Mouse (Mus musculus): ENCODE measurements around the gene Nme9. TPM values are rescaled to one million over a fixed set of nuclear protein-coding genes. Genes with fewer than 3 reads are reported as not detected.

Gene Nme9
- polyA plus RNA-seq, 1 experiment from 2014 or later = 3.3 TPM

DNA sequence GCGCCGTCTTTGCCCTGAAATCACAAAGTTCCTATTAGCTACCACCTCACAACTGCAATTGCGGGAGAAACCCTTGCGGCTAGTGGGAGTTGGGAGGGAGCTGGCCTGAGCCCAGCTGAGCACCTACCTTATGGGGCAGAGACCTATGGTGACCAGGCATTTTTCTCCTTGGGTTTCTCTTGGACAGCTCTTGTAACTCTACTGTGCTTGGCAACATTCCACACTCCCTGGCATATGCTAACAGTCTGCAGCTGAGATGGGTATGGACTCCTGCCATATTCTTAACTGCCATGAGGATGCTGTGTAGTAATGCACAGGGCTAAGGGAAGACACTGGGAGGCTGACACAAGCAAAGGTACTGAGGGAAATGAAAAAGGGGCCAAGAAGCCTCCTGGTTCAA, 29.5 kb downstream of the Nme9 start:
- no peak overlapping the region for H3K9ac ChIP-seq (ENCODE audit: low read depth, low read length)
- no peaks in the 10 kb centered on the region for H3K27me3 ChIP-seq (replicated peaks; ENCODE audit: control insufficient read depth, insufficient read depth, low read length)
- H3K4me2 ChIP-seq (ENCODE audit: low read depth, low read length) = no peak overlapping the region
- peaks cover 18% of the 10 kb centered on the region; the same call in 1 of the 2 replicates for H3K36me3 ChIP-seq (ENCODE audit: control insufficient read depth, insufficient read depth, low read length)
- no peaks in the 10 kb centered on the region for H3K4me1 ChIP-seq (ENCODE audit: control insufficient read depth, insufficient read depth, low read length)
- no peak overlapping the region for H3K27ac ChIP-seq (replicated peaks; ENCODE audit: low read depth, low read length)
- ATAC-seq (ENCODE audit: low read depth) (no peak), DNase-seq (ENCODE audit: low spot score) (peak; percentile 42)
- H3K9me3 ChIP-seq (ENCODE audit: control insufficient read depth, low read length) = no peaks in the 10 kb centered on the region
- H3K4me3 ChIP-seq (ENCODE audit: low read depth, low read length) = no peak overlapping the region
- 89% methylated on average over 4 of the region's 4 CpGs for WGBS

DNA sequence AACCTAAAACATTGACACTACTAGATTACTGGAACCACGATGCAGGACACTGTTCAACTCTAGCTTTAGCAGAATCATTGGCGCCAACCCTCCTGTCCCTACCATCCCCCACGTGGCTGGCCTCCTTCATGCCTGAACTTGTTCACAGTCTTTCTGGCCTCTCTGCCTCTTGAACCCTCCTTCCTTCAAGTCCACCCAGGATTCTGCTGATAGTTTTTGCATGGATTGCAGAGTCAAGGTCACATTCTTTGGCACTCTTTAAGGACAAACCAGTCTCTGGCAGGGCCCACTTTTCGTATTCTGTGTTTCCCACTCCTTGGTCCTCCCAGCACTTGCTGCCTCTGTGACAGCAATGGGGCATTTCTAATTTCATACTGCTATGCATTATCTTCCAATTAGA, 31.9 kb downstream of the Nme9 start:
- Histone ChIP-seq H3K9me3 (ENCODE audit: control insufficient read depth, low read length) (no peaks in the 10 kb centered on the region), H3K4me1 (ENCODE audit: control insufficient read depth, insufficient read depth, low read length) (no peaks in the 10 kb centered on the region), H3K9ac (ENCODE audit: low read depth, low read length) (no peak overlapping the region), H3K4me2 (ENCODE audit: low read depth, low read length) (no peak overlapping the region), H3K4me3 (ENCODE audit: low read depth, low read length) (no peak overlapping the region), H3K27me3 (replicated peaks; ENCODE audit: control insufficient read depth, insufficient read depth, low read length) (no peaks in the 10 kb centered on the region), H3K27ac (replicated peaks; ENCODE audit: low read depth, low read length) (no peak overlapping the region), H3K36me3 (ENCODE audit: control insufficient read depth, insufficient read depth, low read length) (peaks cover 40% of the 10 kb centered on the region)
- WGBS = 86% methylated on average over 4 of the region's 4 CpGs
- ATAC-seq (ENCODE audit: low read depth) = no peak
- no peak for DNase-seq (ENCODE audit: low spot score)

GRCm38 (mm10) chr9:99484632-99485031, 33.4 kb downstream of the Nme9 start:
- ATAC-seq (ENCODE audit: low read depth) (no peak), DNase-seq (ENCODE audit: low spot score) (no peak)
- Histone ChIP-seq H3K9ac (ENCODE audit: low read depth, low read length) (no peak overlapping the region), H3K27me3 (replicated peaks; ENCODE audit: control insufficient read depth, insufficient read depth, low read length) (no peaks in the 10 kb centered on the region), H3K4me2 (ENCODE audit: low read depth, low read length) (no peak overlapping the region), H3K4me3 (ENCODE audit: low read depth, low read length) (no peak overlapping the region), H3K4me1 (ENCODE audit: control insufficient read depth, insufficient read depth, low read length) (no peaks in the 10 kb centered on the region), H3K9me3 (ENCODE audit: control insufficient read depth, low read length) (no peaks in the 10 kb centered on the region), H3K27ac (replicated peaks; ENCODE audit: low read depth, low read length) (no peak overlapping the region), H3K36me3 (ENCODE audit: control insufficient read depth, insufficient read depth, low read length) (peaks cover 49% of the 10 kb centered on the region)

- no peak overlapping the region for H3K27ac ChIP-seq (replicated peaks; ENCODE audit: low read depth, low read length)
- H3K4me2 ChIP-seq (ENCODE audit: low read depth, low read length) = no peak overlapping the region
- H3K36me3 ChIP-seq (ENCODE audit: control insufficient read depth, insufficient read depth, low read length) = peaks cover 50% of the 10 kb centered on the region
- no peak for ATAC-seq (ENCODE audit: low read depth)
- no peak overlapping the region for H3K9ac ChIP-seq (ENCODE audit: low read depth, low read length)
- no peak for DNase-seq (ENCODE audit: low spot score)
- no peaks in the 10 kb centered on the region for H3K27me3 ChIP-seq (replicated peaks; ENCODE audit: control insufficient read depth, insufficient read depth, low read length)
- no peak overlapping the region for H3K4me3 ChIP-seq (ENCODE audit: low read depth, low read length)
- WGBS = 95% methylated on average over 4 of the region's 4 CpGs
- H3K9me3 ChIP-seq (ENCODE audit: control insufficient read depth, low read length) = no peaks in the 10 kb centered on the region
- no peaks in the 10 kb centered on the region for H3K4me1 ChIP-seq (ENCODE audit: control insufficient read depth, insufficient read depth, low read length)
Measured at GRCm38 (mm10) chr9:99485144-99485543, 33.9 kb downstream of the Nme9 start.

DNA sequence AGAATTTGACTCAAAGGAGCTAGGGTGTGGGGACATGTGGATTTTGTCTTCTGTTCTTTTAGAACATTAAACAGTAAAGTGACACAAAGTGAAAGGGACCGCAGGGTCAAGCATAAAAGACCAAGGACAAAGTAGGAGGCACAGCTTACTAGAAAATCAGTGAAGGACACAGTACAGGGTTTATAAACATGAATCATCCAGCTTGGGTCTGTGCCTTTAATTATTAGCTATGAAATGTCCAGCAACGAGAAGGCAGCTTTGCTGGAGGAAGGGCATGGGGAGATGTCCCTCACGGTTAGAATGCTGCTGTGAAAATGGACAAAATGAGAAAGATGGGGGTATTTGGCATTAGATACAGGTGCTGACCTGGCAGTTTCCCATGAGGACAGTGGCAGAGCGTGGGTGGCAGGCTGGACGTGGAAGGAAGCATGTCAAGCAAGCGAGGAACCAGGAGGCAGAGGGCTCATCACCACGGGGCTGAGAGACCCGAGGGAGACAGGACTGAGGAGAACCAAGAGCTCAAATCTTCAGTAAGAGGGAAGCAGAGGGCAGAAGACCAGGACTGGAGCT, 35.9 kb downstream of the Nme9 start:
- Histone ChIP-seq H3K9ac (ENCODE audit: low read depth, low read length) (no peak overlapping the region), H3K9me3 (ENCODE audit: control insufficient read depth, low read length) (no peaks in the 10 kb centered on the region), H3K4me3 (ENCODE audit: low read depth, low read length) (no peak overlapping the region), H3K4me2 (ENCODE audit: low read depth, low read length) (no peak overlapping the region), H3K36me3 (ENCODE audit: control insufficient read depth, insufficient read depth, low read length) (peaks cover 51% of the 10 kb centered on the region), H3K4me1 (ENCODE audit: control insufficient read depth, insufficient read depth, low read length) (no peaks in the 10 kb centered on the region), H3K27ac (replicated peaks; ENCODE audit: low read depth, low read length) (no peak overlapping the region), H3K27me3 (replicated peaks; ENCODE audit: control insufficient read depth, insufficient read depth, low read length) (no peaks in the 10 kb centered on the region)
- WGBS = 91% methylated on average over 8 of the region's 8 CpGs
- ATAC-seq (ENCODE audit: low read depth) (no peak), DNase-seq (ENCODE audit: low spot score) (no peak)

- Histone ChIP-seq H3K4me2 (ENCODE audit: low read depth, low read length) (no peak overlapping the region), H3K27ac (replicated peaks; ENCODE audit: low read depth, low read length) (no peak overlapping the region)
- WGBS = 84% methylated on average over 3 of the region's 3 CpGs
Measured at GRCm38 (mm10) chr9:99487841-99488240, 36.6 kb downstream of the Nme9 start.

GRCm38 (mm10) chr9:99491050-99491449, 39.8 kb downstream of the Nme9 start:
- ATAC-seq (ENCODE audit: low read depth) (no peak), DNase-seq (ENCODE audit: low spot score) (no peak)
- no peak overlapping the region for H3K27ac ChIP-seq (replicated peaks; ENCODE audit: low read depth, low read length)
- H3K4me3 ChIP-seq (ENCODE audit: low read depth, low read length) = no peak overlapping the region
- H3K9me3 ChIP-seq (ENCODE audit: control insufficient read depth, low read length) = no peaks in the 10 kb centered on the region
- no peaks in the 10 kb centered on the region for H3K27me3 ChIP-seq (replicated peaks; ENCODE audit: control insufficient read depth, insufficient read depth, low read length)
- no peaks in the 10 kb centered on the region for H3K4me1 ChIP-seq (ENCODE audit: control insufficient read depth, insufficient read depth, low read length)
- H3K36me3 ChIP-seq (ENCODE audit: control insufficient read depth, insufficient read depth, low read length) = peaks cover 66% of the 10 kb centered on the region
- 95% methylated on average over 4 of the region's 4 CpGs for WGBS
- no peak overlapping the region for H3K4me2 ChIP-seq (ENCODE audit: low read depth, low read length)
- H3K9ac ChIP-seq (ENCODE audit: low read depth, low read length) = no peak overlapping the region

More at GRCm38 (mm10) chr9:99487841-99488240, 36.6 kb downstream of the Nme9 start:
- ATAC-seq (ENCODE audit: low read depth) = no peak
- DNase-seq (ENCODE audit: low spot score) = no peak
- Histone ChIP-seq H3K36me3 (ENCODE audit: control insufficient read depth, insufficient read depth, low read length) (peaks cover 58% of the 10 kb centered on the region), H3K4me3 (ENCODE audit: low read depth, low read length) (no peak overlapping the region), H3K27me3 (replicated peaks; ENCODE audit: control insufficient read depth, insufficient read depth, low read length) (no peaks in the 10 kb centered on the region), H3K4me1 (ENCODE audit: control insufficient read depth, insufficient read depth, low read length) (no peaks in the 10 kb centered on the region), H3K9ac (ENCODE audit: low read depth, low read length) (no peak overlapping the region), H3K9me3 (ENCODE audit: control insufficient read depth, low read length) (no peaks in the 10 kb centered on the region)

DNA sequence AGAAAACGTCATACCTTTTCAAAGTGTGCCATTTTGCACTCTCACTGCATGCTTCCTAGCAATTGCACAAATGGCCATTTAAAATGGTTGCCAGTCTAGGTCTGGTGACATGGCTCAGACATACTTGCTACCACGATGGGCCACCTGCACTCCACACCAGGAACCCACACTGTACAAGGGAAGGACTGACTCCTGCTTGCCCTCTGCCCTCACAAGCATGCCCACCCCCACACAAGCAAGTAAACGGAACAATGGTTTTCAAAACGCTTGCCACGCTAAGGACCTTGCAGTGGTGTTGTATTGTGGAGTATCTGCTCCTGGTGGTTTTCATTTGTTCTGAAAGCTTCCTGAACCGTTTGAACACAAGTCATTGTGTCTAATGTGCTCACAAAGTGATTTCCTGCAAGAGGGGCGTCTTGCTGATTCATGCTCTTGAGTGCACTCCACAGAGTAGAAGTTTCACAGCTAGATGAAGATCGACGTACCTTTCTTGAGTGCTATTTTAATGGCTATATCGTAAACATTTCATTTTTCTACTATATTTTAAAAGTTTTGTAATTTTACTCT, 41.4 kb downstream of the Nme9 start:
- Histone ChIP-seq H3K4me1 (ENCODE audit: control insufficient read depth, insufficient read depth, low read length) (no peaks in the 10 kb centered on the region), H3K9ac (ENCODE audit: low read depth, low read length) (no peak overlapping the region), H3K9me3 (ENCODE audit: control insufficient read depth, low read length) (no peaks in the 10 kb centered on the region), H3K4me2 (ENCODE audit: low read depth, low read length) (no peak overlapping the region), H3K27me3 (replicated peaks; ENCODE audit: control insufficient read depth, insufficient read depth, low read length) (no peaks in the 10 kb centered on the region), H3K27ac (replicated peaks; ENCODE audit: low read depth, low read length) (no peak overlapping the region), H3K4me3 (ENCODE audit: low read depth, low read length) (no peak overlapping the region), H3K36me3 (ENCODE audit: control insufficient read depth, insufficient read depth, low read length) (peaks cover 60% of the 10 kb centered on the region)
- WGBS = 89% methylated on average over 10 of the region's 10 CpGs
- no peak for DNase-seq (ENCODE audit: low spot score)
- no peak for ATAC-seq (ENCODE audit: low read depth)

- no peak for ATAC-seq (ENCODE audit: low read depth)
- Histone ChIP-seq H3K27me3 (replicated peaks; ENCODE audit: control insufficient read depth, insufficient read depth, low read length) (no peaks in the 10 kb centered on the region), H3K9ac (ENCODE audit: low read depth, low read length) (no peak overlapping the region), H3K27ac (replicated peaks; ENCODE audit: low read depth, low read length) (no peak overlapping the region), H3K4me3 (ENCODE audit: low read depth, low read length) (no peak overlapping the region), H3K9me3 (ENCODE audit: control insufficient read depth, low read length) (no peaks in the 10 kb centered on the region), H3K4me2 (ENCODE audit: low read depth, low read length) (no peak overlapping the region), H3K36me3 (ENCODE audit: control insufficient read depth, insufficient read depth, low read length) (peaks cover 32% of the 10 kb centered on the region), H3K4me1 (ENCODE audit: control insufficient read depth, insufficient read depth, low read length) (no peaks in the 10 kb centered on the region)
- WGBS = 96% methylated on average over 4 of the region's 4 CpGs
- no peak for DNase-seq (ENCODE audit: low spot score)
Measured at GRCm38 (mm10) chr9:99499336-99499735, 48.1 kb downstream of the Nme9 start.

Data from embryonic facial prominence, embryonic 14.5 days (tissue).